Mouse (Mus musculus) thymus, postnatal 25 days (tissue): ENCODE measurements at regions not wholly inside any gene's neighbourhood (a gene's known extent, or its start where the extent isn't known, plus 50 kb on each side); places are given as distances from the start of the nearest gene placed in this dataset.

ENCODE experiments used
- DNase-seq: peaks from one replicate; pipeline ENCODE4 v3.0.0; 2022

DNA sequence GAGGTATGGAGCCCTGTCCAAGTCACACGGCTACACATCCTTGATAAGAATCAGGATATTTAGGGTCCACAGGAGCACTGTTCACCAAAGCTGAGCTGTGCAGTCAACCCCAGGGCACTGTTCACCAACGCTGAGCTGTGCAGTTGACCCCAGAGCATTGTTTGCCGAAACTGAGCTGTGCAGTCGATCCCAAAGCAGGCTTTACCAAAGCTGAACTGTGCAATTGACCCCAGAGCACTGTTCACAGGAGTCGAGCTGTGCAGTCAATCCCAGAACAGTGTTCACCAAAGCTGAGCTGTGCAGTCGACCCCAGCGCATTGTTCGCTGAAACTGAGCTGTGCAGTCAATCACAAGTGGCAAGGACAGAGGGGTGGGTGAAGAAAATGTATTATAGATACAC is 236.0 kb downstream of the 3110018I06Rik start:
- DNase-seq, result no peak

DNA sequence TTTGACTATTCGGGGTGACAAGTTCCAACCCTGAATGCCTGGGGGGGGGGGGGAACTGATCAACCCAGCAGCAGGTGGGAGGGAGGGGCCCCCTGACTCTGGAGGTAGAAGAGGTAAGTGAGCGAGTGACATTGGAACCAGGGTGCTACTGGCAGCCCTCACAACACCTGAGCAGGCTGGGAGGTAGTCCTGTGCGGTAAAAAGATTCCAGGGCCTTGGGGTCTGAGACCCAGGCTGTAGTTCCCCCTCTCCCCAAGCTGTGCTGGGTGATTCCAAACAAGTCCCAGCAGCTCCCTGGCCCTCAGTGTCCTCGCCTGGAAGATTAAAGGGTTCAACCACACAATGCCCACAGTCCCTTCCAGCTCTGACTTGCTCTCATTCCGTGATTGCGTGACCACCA is 240.4 kb downstream of the 3110018I06Rik start:
- DNase-seq, result no peak

DNA sequence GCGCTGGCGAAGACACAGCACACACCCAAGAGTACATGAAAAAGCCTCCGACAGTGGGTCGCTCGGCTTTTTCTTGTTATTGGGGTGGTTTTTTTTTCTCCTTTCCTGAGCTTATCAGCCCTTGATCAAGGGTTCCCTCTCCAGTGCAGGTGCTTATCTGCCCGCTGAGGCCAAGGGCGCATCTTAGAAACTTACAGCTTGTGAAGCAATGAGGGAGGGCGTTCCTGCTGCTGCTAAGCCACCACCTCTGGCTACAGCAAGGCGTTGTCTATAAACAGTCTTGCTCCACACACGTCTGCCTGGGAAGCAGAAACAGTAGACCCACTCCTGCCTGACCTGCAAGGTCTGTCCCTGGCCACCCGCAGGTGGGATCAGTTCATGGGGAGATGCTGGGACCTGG is 240.9 kb downstream of the 3110018I06Rik start:
- peak; percentile 78 for DNase-seq

DNA sequence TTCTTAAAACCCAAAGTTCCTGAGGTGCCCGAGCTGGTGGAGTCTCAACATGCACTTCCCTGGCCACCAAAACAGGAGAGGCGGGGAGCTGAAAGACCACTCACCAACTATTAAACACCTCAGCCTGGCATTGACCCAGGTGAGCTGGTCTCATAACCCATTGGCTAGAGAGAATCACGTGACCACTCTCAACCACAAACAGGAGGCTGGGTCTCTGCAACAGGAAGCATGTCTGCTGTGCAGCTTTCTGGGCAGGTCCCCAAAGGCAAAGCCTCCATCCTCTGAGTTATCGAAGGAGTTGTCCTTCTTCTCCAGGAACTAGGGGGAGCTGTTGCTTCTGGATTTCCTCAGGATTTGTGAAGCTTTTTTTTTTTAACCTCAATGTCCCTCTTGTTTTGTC is 242.5 kb downstream of the 3110018I06Rik start:
- peak; percentile 46 for DNase-seq

DNA sequence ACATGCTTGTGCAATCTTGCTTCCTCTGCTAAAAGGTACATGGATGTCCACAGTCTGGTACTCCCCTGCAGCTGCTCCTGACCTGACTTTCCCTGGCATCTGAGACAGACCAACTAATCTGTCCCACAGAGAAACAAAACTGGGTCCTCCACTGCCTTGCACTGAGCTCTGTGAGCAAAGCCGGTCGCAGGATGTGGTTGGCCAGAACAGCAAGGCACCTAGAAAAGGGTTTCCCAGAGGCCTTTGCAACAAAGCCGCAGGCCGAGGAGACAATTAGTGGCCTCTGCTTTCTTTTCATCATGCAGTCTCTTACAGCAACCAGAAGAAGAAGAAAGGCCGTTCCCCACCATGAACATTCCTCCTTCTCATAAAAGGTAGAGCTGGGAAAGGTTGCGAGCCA is 246.1 kb downstream of the 3110018I06Rik start:
- peak; percentile 69 for DNase-seq

DNA sequence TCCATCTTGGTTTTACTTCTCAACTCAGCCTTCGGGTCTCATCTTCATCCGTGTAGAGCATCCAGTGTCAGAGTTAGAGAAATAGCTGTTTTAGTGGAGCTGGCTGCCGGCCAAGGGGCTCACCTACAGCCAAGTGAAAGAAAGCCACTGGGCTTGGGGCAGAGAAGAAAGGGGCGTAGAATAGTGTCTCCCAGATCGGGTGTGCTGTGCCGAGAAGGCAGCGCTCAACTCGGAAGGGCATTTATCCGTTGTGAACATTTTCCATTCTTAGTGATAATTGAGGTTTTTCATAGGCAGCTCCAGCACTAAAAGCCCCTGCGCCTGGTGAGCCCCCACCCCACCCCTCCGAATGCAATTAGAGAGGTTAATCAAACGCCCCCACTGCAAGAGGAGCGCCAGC is 254.2 kb downstream of the 3110018I06Rik start:
- DNase-seq, result no peak

DNA sequence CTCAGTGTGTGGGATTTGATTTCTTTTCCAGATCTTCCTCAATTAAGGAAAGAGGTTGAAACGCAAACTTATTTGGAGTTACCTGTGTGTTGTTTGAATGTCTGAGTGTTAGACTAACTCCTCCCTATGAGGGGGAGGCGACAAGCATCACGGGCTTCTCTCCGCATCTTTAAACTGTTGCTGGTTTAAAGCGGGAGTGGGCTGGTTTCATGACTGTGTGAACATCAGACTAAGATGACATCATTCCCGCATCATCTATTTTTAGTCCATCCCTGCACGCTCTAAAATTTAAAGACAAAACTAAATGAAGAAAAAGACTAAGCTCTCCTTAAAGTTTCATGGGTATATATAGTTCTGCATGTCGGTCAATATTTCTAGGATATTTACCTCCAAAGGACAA is 256.4 kb downstream of the 3110018I06Rik start:
- no peak for DNase-seq

DNA sequence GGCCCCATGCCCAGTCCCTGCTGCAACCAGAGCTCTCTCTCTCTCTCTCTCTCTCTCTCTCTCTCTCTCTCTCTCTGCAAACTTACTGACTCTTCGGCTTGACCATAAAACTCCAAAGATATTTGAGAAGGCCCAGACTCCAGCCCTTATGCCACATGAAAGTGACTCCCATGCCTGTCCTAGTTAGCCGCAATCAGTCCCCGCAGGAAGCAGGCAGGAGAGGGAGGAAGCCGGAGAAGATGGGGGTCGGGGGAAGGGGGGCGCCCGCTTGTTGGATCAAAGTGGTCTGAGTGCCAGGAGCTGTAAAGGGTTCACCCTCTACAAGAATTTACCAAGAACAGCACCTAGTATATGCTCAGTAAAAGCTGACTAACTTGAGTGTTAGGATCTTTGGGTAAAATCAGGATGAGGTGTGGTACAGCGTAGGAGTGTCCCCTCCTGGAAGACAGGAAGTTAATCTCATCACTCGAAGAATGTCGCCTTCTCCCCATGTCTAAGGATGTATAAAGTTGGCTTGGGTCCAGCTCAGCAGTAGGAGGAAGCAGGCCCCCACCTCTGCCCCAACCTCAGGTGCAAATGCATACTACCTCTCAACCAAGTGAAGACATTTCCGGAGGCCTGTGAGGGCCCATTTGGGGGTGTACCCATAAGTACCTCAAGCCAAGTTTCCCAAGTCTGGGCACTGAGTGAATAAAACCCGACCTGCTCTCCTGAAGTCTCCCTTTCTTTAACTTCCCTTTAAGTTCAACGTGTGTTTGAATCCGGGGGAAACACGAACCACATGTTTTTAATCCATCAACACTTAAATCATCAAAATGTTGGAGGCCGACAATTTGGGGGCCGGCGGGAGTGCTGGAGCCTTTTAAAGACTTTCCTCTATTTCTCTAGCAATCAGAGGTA is 254.7 kb downstream of the Bcl11b start:
- no peak for DNase-seq

DNA sequence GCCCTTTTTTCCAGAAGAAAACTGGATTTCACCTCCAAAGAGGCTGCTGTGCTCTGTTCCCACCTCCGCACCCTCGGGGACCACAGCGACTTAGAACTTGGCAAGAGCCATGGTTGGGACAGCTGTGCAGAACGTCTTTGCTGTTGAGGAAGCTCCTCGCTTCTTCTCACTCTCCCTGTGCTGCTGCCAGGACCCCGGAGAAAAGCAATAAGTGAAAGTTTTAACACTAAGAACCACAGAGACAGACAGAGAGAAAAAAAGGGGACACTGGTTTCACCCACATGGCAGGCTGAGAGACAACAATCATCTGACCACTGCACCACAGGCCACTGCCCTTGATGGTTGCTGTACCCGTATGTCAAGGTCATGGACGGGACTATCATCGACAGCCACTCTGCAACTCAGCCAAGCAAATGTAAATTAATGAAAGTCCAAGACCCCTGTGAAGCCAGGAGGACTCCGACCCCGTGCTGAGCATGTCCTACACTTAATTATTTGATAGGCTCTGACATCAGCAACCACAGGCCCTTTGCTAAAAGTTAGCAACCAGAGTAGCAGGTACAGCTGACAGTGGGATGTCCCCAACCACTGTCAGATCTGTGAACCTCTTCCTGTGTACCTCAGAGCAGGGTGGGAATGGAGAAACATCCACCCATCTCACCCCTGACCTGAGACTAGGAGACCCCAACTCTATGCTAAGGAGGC is 253.9 kb downstream of the Bcl11b start:
- no peak for DNase-seq

DNA sequence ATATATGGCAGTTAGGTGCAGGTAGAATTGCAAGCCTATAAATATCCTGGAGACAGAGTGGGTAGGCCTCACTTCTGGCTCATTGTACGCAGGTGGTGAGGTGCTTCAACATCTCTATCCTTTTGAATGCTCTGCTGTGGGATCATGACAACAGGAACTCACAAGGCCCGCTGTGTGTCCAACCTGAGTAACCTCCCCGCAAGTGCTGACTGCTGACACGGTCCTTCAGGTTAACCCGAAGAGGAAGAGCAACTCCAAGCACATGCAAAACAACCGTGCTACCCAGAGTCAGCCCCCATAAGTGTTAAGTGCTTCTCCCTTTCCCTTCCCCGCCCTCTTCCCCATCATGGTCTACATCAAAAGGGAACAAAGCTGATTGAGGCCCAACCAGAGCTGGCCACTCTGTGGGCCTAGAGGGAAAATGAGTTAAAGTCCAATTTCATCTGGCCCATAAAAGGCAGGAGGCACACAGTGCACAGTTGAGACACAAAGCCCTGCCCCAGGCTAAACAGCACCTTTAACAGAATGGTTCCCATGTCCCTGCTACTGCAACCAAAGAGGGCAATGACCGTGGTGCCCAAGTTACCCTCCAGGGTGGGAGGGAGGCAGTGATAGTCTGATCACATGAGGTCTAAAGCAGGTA is 253.0 kb downstream of the Bcl11b start:
- DNase-seq, result no peak

DNA sequence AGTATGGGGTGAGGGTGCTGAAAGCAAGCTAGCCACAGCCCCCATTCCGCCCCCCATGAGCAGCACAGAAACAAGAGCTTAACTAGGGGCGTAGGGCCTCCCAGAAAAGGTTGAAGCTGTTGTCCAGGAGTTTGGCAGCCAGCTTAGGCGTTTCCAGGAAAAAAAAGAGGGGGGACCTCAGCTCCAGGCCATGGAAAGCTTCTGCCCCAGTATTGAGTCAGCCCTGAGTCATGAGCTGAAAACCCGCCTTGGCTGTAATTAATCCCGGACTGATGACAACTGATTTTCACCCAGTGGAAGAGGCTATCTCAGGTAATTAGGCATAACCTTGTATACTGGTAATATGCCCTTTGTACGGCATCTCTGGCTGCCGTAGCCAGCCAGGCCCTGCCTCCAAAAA is 251.3 kb downstream of the Bcl11b start:
- no peak for DNase-seq

DNA sequence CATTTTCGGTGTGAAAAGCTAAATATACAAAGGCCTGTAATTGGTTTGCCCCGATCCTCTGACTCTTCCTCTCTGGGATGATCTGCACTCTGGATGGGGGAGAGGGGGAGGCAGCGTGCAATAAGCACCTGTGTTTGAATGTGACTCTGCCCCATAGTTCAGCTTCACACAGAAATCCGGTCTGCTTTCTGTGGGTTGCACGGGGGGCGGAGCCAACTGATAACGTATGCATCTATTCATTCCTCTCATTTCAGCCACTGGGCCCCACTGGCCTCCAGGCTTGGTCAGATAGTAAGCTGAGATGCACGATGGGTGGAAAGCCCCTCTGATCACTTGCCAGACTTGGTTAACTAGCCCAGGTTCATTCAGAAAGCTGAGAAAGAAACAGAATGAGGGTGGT is 250.8 kb downstream of the Bcl11b start:
- DNase-seq, result peak; percentile 81

DNA sequence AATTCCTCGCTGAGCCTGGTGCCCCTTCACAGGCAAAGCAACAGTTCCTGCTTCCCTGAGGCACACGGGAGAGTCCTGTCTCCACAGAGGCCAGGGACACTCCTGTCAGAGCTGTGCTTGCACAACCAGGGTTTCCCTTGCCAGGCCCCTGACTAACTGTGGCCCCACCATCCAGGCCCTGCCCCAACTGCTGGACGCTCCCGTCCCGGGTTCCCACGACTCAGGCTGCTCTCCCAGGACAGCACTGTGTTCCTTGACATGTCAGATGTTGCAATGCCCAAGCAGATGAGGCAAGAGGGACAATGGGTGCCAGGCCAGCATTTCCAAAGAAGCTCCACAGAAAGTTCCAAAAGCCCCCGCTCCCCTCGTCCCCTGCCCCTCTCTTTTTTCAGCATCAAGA is 250.4 kb downstream of the Bcl11b start:
- no peak for DNase-seq

DNA sequence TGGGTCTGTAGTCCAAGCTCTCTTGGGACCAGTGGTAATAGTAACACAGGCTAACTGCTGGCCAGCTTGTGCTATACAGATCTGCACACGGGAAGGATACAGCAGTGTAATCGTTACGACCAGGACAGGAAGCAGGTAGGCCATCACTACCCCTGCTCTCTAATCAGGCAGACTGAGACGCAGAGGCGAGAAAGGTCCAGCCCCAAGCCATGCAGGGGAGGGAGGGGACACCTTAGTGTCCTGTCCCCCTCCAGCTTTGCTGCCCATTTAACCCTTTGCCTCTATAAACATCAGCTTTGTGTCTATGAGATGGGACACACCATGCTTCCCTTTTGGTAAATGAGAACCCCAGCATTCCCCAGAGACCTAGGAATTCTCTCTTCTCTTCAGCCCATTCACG is 249.9 kb downstream of the Bcl11b start:
- no peak for DNase-seq

DNA sequence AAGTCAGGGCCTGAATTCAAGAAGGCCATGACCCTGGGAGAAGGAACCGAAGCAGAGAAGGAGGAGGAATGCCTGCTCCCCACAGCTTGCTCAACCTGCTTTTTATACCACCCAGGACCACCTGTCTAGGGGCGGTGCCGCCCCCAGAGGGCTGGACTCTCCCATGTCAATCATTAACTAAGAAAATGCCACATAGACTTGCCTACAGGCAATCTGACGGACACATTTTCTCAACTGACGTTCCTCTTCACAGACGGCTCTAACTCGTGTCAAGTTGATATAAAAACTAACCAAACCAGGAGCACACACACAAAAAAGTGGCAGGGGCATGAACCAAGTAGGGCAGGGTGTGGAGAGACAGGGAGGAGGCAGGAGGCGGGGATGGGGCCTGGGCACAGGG is 248.5 kb downstream of the Bcl11b start:
- DNase-seq, result no peak

DNA sequence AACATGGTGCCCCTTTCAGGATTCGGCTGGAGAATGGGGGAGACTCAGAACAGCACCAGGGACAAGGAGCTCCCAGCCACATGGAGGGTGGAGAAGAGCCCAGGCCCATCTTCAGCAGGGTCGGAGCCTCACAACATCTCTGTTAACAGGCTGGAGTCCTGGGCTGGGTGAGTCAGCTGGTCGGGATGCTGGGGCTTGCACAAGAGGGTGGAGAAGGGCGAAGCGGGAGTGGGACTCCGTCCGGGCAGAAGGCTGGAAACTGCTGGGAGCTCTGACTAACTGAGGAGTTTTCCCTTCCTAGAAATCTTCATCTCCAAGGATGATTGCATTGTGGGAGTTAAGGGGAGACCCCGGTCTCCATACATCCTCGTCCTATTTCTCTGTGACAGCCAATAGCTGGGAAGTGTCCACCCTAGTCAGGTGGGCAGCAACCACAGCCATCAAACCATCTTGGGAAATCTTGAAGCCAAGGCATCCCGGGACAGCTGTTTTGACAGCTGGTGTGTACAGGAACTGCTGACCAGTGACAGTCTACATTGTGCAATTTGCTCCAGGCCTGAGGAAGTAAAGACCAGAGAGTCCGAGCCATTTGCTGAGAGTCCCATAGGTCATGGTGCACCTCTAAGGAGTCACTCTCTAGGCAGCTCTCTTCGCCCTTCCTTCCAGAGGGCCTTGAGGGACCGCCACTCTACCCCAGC is 247.4 kb downstream of the Bcl11b start:
- no peak for DNase-seq

DNA sequence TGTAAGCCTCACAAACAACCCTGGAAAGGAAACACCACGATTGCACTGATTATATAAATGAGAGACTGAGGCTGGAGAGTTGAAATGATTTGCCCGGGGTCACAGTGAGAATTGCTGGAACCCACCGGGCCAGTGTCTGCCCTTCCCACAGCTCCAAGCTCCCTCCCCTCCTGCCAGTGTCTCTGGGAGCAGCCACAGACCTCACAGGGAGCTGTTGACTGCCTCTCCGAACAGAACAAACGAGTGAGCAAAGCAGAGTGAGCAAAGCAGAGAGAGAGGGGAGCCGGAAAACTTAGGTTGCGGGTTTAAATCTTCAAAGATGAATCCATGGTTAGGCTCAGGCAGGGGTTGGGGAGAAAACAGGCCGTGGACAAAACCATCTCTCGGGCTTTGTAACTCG is 246.2 kb downstream of the Bcl11b start:
- DNase-seq, result no peak

DNA sequence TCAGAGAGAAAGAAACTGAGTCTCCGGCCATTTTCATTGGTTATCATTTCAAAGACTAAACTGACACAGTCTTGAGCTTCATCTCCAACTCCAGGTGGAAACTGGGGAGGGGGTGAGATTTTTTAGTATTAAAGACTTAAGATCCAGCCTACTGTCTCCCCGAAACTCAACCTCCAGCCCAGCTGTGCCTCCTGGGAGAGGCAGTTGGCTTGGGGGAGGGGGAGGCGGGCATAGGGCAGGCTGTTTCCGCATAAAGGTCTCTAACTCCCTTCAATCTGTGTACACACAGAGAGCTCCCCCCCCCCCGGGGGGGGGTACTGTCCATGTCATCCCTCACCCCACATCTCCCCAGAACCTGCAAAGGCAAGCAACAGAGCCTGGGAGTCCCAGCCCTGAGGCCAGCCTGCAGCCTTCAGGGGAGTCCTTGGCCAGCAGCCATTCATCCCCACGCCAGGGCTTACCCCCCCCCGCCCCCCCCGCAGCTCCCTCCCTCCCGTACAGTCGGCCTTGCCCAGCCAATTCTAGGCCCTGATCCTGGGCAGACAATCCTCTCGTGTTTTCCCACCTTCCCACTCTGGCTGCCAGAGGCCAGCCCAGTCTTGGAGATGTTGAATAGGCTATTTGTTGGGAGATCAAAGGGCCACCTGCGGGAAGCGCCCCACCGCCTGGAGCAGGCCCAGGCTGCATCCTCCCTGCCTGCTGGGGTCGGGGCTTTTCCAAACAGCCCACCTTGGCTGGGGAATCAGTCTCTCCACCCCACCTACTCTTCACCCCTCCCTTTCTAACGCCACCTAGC is 245.2 kb downstream of the Bcl11b start:
- peak; percentile 67 for DNase-seq

DNA sequence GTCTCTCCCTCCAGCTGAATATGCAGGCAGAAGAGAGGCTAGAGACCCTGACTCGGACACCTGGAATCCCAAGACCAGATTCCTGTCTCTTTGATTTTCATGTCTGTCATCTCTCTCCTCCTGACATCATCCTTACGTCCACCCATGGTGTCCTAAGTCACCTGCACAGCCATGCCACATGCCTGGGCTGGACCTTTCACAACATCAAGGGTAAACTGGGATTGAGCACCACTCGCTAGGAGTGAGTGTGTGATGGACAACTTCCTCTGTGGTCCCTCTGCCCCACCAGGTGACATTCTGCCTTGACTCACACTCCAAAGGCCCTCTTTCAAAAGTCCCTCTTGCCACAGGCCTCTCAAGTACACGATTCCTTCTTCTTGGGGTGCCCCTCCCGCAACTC is 244.1 kb downstream of the Bcl11b start:
- no peak for DNase-seq

DNA sequence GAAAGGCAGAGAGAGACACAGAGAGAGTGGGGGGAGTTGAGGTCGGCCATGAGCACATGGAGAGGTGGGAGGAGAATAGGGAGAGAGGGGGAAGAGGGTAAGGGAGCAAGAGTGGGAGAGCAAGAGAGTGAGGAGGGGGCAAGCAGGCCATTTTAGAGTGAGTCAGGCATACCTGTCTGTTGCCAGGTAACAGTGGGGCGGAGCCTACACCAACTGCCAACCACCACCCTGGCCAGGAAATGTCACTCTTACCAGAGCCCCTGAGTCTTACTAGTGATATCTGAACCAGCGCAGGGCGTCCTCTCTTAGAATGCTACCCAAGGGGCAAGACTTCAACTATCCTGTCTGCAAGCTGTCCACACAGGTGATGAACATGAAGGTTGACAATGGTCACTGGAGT is 243.5 kb downstream of the Bcl11b start:
- DNase-seq, result peak; percentile 42

DNA sequence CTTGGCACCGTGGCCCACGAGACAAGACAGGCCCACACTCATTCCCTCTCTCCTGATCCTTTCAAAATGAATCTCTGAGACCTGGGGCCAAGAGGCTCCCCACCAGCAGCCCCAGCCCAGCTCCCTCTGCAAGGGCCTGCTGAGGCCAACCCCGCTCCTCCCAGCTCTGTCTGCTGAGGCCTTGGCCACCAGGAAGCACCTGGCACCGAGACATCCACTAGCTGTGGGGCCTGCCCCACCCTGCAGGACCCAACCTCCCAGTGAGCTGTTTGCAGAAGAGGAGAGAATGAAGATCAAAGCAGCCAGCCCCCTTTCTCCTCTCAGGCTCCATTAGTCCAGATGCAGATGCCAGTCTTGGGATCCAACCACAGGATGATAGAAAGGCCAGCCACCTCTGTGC is 241.3 kb downstream of the Bcl11b start:
- DNase-seq, result peak; percentile 66

DNA sequence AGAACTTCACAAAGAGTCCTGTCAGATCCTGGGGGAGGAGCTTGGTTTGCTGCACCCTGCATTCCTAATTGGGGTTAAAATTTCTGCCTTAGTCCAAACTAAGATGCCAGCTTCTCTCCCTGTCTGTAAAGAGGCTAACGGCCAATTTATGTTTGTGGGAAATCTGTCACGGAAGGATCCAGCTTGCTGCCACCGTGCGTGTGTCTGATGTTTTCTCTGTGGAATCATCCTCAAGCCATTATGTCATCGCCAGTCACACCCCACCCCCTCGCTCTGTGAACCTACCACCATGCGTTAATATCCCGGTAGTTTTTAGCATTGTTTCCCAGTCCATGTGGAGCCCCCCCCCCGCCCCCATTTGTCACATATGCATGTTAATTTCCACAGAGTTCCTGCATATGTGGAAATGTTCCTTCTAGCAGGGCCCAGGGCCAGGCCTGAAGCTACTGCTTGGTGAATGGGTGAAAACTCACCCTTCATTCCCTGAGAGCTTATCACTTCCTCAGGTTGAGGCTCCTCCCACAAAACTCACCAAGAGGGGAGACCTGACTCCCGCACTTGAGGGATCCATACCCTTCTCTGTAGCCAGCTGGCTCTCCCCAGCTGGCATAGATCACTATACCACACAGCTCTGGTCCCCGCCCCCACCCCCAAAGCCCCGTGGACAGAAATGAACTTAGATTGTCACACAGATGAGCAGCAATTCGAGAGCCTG is 233.4 kb downstream of the Bcl11b start:
- no peak for DNase-seq
